Mouse (Mus musculus): Measurements from ENCODE around the gene Prss53. TPM values are rescaled to one million over a fixed set of nuclear protein-coding genes. Genes with fewer than 3 reads are reported as not detected.
"Not testable (repeated sequence)": the region's sequence is repeated elsewhere in the genome, so short reads cannot be mapped to it uniquely, and the experiment has no call there.

Gene Prss53
- total and polyA plus RNA-seq, 3 experiments = 0.38 to 0.76 TPM; not detected in 1

GRCm38 (mm10) chr7:127840886-127841285 lies 49.9 kb downstream of the Prss53 start:
- DNase-seq (ENCODE audit: low spot score) (no peak), ATAC-seq (ENCODE audit: extremely low read depth, insufficient number of reproducible peaks, low FRiP score, poor library complexity, severe bottlenecking) (no peak)
- H3K27me3 ChIP-seq (ENCODE audit: insufficient read depth, low read length) = peaks cover 3% of the 10 kb centered on the region; the same call in 1 of the 2 replicates
- peaks cover 23% of the 10 kb centered on the region for H3K4me1 ChIP-seq (ENCODE audit: insufficient read depth, low read depth, low read length)
- peaks cover 3% of the 10 kb centered on the region; the same call in 1 of the 2 replicates for H3K9me3 ChIP-seq (replicated peaks)
- H3K4me3 ChIP-seq (ENCODE audit: low read depth, low read length) = peak overlapping the region; percentile 85; the same call in 1 of the 2 replicates
- peaks cover 28% of the 10 kb centered on the region for H3K36me3 ChIP-seq (replicated peaks)
- TF ChIP-seq GATA1 (IDR thresholded peaks at IDR 0.05; ENCODE audit: borderline replicate concordance, low read length) = no peak
- TF ChIP-seq POLR2AphosphoS5 (IDR thresholded peaks at IDR 0.05; ENCODE audit: insufficient replicate concordance, low read depth, low read length) = no peak
- TF ChIP-seq GATA2 (IDR thresholded peaks at IDR 0.05; ENCODE audit: borderline replicate concordance, low read depth, low read length) = no peak
- no peak for TF ChIP-seq CTCF (IDR thresholded peaks at IDR 0.05; ENCODE audit: low read depth, low read length)
- no peak for TF ChIP-seq TAL1 (conservative IDR thresholded peaks at IDR 0.05; ENCODE audit: low read depth, low read length)

GRCm38 (mm10) chr7:127840031-127840430 lies 50.7 kb downstream of the Prss53 start:
- H3K4me1 ChIP-seq (ENCODE audit: insufficient read depth, low read depth, low read length) = peaks cover 23% of the 10 kb centered on the region
- not testable (repeated sequence) for H3K9me3 ChIP-seq (replicated peaks); ATAC-seq (ENCODE audit: extremely low read depth, insufficient number of reproducible peaks, low FRiP score, poor library complexity, severe bottlenecking); H3K27me3 ChIP-seq (ENCODE audit: insufficient read depth, low read length); H3K4me3 ChIP-seq (ENCODE audit: low read depth, low read length); DNase-seq (ENCODE audit: low spot score)
- peaks cover 21% of the 10 kb centered on the region for H3K36me3 ChIP-seq (replicated peaks)

- not testable (repeated sequence) for H3K27me3 ChIP-seq (ENCODE audit: insufficient read depth, low read length); ATAC-seq (ENCODE audit: extremely low read depth, insufficient number of reproducible peaks, low FRiP score, poor library complexity, severe bottlenecking); DNase-seq (ENCODE audit: low spot score); H3K36me3 ChIP-seq (replicated peaks); H3K4me3 ChIP-seq (ENCODE audit: low read depth, low read length); H3K9me3 ChIP-seq (replicated peaks)
- H3K4me1 ChIP-seq (ENCODE audit: insufficient read depth, low read depth, low read length) = peaks cover 18% of the 10 kb centered on the region
Observed at GRCm38 (mm10) chr7:127837878-127838277, 52.9 kb downstream of the Prss53 start.

DNA sequence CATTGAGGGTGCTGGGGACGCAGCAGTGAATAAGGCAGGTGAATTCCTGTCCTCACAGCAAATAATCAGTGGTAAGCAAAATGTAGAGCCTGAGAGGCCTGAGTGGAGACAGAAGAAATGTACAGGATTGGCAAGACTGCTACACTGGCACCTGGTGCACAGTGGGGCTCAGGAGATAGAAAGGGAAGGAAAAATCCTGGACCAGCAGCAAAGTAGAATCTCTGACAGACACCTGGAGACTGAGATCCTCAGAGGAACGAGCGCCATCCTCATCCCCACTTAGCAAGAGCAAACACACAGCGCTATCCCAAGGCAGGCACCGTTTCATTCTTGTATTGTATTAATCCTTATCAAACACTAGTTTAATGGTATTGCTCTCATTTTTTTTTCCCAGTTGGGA lies 53.3 kb downstream of the Prss53 start:
- H3K36me3 ChIP-seq (replicated peaks) = no peaks in the 10 kb centered on the region
- peaks cover 8% of the 10 kb centered on the region; the same call in 1 of the 2 replicates for H3K27me3 ChIP-seq (ENCODE audit: insufficient read depth, low read length)
- H3K9me3 ChIP-seq (replicated peaks) = peaks cover 3% of the 10 kb centered on the region; the same call in 1 of the 2 replicates
- TF ChIP-seq POLR2AphosphoS5 (IDR thresholded peaks at IDR 0.05; ENCODE audit: insufficient replicate concordance, low read depth, low read length) (no peak), CTCF (IDR thresholded peaks at IDR 0.05; ENCODE audit: low read depth, low read length) (no peak), GATA1 (IDR thresholded peaks at IDR 0.05; ENCODE audit: borderline replicate concordance, low read length) (no peak), GATA2 (IDR thresholded peaks at IDR 0.05; ENCODE audit: borderline replicate concordance, low read depth, low read length) (no peak), TAL1 (conservative IDR thresholded peaks at IDR 0.05; ENCODE audit: low read depth, low read length) (no peak)
- no peak overlapping the region for H3K4me3 ChIP-seq (ENCODE audit: low read depth, low read length)
- DNase-seq (ENCODE audit: low spot score) (no peak), ATAC-seq (ENCODE audit: extremely low read depth, insufficient number of reproducible peaks, low FRiP score, poor library complexity, severe bottlenecking) (no peak)
- H3K4me1 ChIP-seq (ENCODE audit: insufficient read depth, low read depth, low read length) = peaks cover 15% of the 10 kb centered on the region

Other genes starting within 250 kb of the Prss53 start
Only the 20 nearest of the 24 such genes appear.
- not detected in 2 replicates for gene Ctf2, start 158.8 kb downstream of the Prss53 start, total RNA-seq (2014; fragmentation: Nextera tagmentation)
- 0.16 TPM in 1 of 2 replicates, not detected in the other for gene Ctf2, start 158.8 kb downstream of the Prss53 start, total RNA-seq (2017)
- not detected in 2 replicates for gene Ctf2, start 158.8 kb downstream of the Prss53 start, polyA plus RNA-seq (2012)
- gene Fbxl19, start 146.4 kb downstream of the Prss53 start, total RNA-seq (2014; fragmentation: Nextera tagmentation) = 6.4 and 6.9 TPM in 2 replicates
- 15.1 and 18.8 TPM in 2 replicates for gene Fbxl19, start 146.4 kb downstream of the Prss53 start, total RNA-seq (2017)
- gene Fbxl19, start 146.4 kb downstream of the Prss53 start, polyA plus RNA-seq (2012) = 54.4 and 58.5 TPM in 2 replicates
- gene Orai3, start 121.2 kb downstream of the Prss53 start, total RNA-seq (2014; fragmentation: Nextera tagmentation) = 27.4 and 27.7 TPM in 2 replicates
- 47.1 and 53.8 TPM in 2 replicates for gene Orai3, start 121.2 kb downstream of the Prss53 start, total RNA-seq (2017)
- 30.2 and 43.1 TPM in 2 replicates for gene Orai3, start 121.2 kb downstream of the Prss53 start, polyA plus RNA-seq (2012)
- 104 and 115 TPM in 2 replicates for gene Setd1a, start 114.3 kb downstream of the Prss53 start, total RNA-seq (2014; fragmentation: Nextera tagmentation)
- gene Setd1a, start 114.3 kb downstream of the Prss53 start, total RNA-seq (2017) = 9.1 and 10.0 TPM in 2 replicates
- gene Setd1a, start 114.3 kb downstream of the Prss53 start, polyA plus RNA-seq (2012) = 103 and 118 TPM in 2 replicates
- gene Gm49388, start 105.4 kb downstream of the Prss53 start, total RNA-seq (2014; fragmentation: Nextera tagmentation) = 4.7 and 8.4 TPM in 2 replicates
- 0.23 TPM in 1 of 2 replicates, not detected in the other for gene Gm49388, start 105.4 kb downstream of the Prss53 start, total RNA-seq (2017)
- 0.12 and 1.1 TPM in 2 replicates for gene Gm49388, start 105.4 kb downstream of the Prss53 start, polyA plus RNA-seq (2012)
- 11.2 and 17.2 TPM in 2 replicates for gene Hsd3b7, start 90.4 kb downstream of the Prss53 start, total RNA-seq (2014; fragmentation: Nextera tagmentation)
- gene Hsd3b7, start 90.4 kb downstream of the Prss53 start, total RNA-seq (2017) = 42.3 and 52.1 TPM in 2 replicates
- 10.6 and 19.7 TPM in 2 replicates for gene Hsd3b7, start 90.4 kb downstream of the Prss53 start, polyA plus RNA-seq (2012)
- 26.9 and 36.0 TPM in 2 replicates for gene Stx4a, start 66.7 kb downstream of the Prss53 start, total RNA-seq (2014; fragmentation: Nextera tagmentation)
- 46.1 and 55.7 TPM in 2 replicates for gene Stx4a, start 66.7 kb downstream of the Prss53 start, total RNA-seq (2017)
- gene Stx4a, start 66.7 kb downstream of the Prss53 start, polyA plus RNA-seq (2012) = 64.9 and 69.9 TPM in 2 replicates
- 0.15 and 0.24 TPM in 2 replicates for gene Stx1b, start 66.4 kb downstream of the Prss53 start, total RNA-seq (2014; fragmentation: Nextera tagmentation)
- 0.06 and 0.16 TPM in 2 replicates for gene Stx1b, start 66.4 kb downstream of the Prss53 start, total RNA-seq (2017)
- gene Stx1b, start 66.4 kb downstream of the Prss53 start, polyA plus RNA-seq (2012) = 0.02 and 0.10 TPM in 2 replicates
- 46.8 and 58.5 TPM in 2 replicates for gene Zfp646, start 14.7 kb downstream of the Prss53 start, total RNA-seq (2014; fragmentation: Nextera tagmentation)
- gene Zfp646, start 14.7 kb downstream of the Prss53 start, total RNA-seq (2017) = 42.1 and 45.0 TPM in 2 replicates
- 27.9 and 36.7 TPM in 2 replicates for gene Zfp646, start 14.7 kb downstream of the Prss53 start, polyA plus RNA-seq (2012)
- 9.2 and 14.9 TPM in 2 replicates for gene Zfp668, start 14.1 kb downstream of the Prss53 start, total RNA-seq (2014; fragmentation: Nextera tagmentation)
- 4.2 and 5.7 TPM in 2 replicates for gene Zfp668, start 14.1 kb downstream of the Prss53 start, total RNA-seq (2017)
- gene Zfp668, start 14.1 kb downstream of the Prss53 start, polyA plus RNA-seq (2012) = 33.9 and 39.5 TPM in 2 replicates
- gene Gm21974, start 4.5 kb upstream of the Prss53 start, total RNA-seq (2014; fragmentation: Nextera tagmentation) = not detected in 2 replicates
- not detected in 2 replicates for gene Gm21974, start 4.5 kb upstream of the Prss53 start, total RNA-seq (2017)
- gene Gm21974, start 4.5 kb upstream of the Prss53 start, polyA plus RNA-seq (2012) = not detected in 2 replicates
- gene Vkorc1, start 4.6 kb upstream of the Prss53 start, total RNA-seq (2014; fragmentation: Nextera tagmentation) = 53.0 and 68.8 TPM in 2 replicates
- 8.9 and 11.0 TPM in 2 replicates for gene Vkorc1, start 4.6 kb upstream of the Prss53 start, total RNA-seq (2017)
- gene Vkorc1, start 4.6 kb upstream of the Prss53 start, polyA plus RNA-seq (2012) = 12.6 and 16.7 TPM in 2 replicates
- 73.4 and 80.0 TPM in 2 replicates for gene Bckdk, start 13.1 kb upstream of the Prss53 start, total RNA-seq (2014; fragmentation: Nextera tagmentation)
- 40.4 and 49.2 TPM in 2 replicates for gene Bckdk, start 13.1 kb upstream of the Prss53 start, total RNA-seq (2017)
- 114 and 134 TPM in 2 replicates for gene Bckdk, start 13.1 kb upstream of the Prss53 start, polyA plus RNA-seq (2012)
- 39.0 and 45.1 TPM in 2 replicates for gene Kat8, start 21.5 kb upstream of the Prss53 start, total RNA-seq (2014; fragmentation: Nextera tagmentation)
- gene Kat8, start 21.5 kb upstream of the Prss53 start, total RNA-seq (2017) = 44.0 and 44.5 TPM in 2 replicates
- 6.8 and 7.4 TPM in 2 replicates for gene Kat8, start 21.5 kb upstream of the Prss53 start, polyA plus RNA-seq (2012)
- gene Prss8, start 39.1 kb upstream of the Prss53 start, total RNA-seq (2014; fragmentation: Nextera tagmentation) = not detected in 2 replicates
- 0.05 TPM in 1 of 2 replicates, not detected in the other for gene Prss8, start 39.1 kb upstream of the Prss53 start, total RNA-seq (2017)
- gene Prss8, start 39.1 kb upstream of the Prss53 start, polyA plus RNA-seq (2012) = not detected in 2 replicates
- 4.0 and 5.4 TPM in 2 replicates for gene Prss36, start 55.8 kb upstream of the Prss53 start, total RNA-seq (2014; fragmentation: Nextera tagmentation)
- gene Prss36, start 55.8 kb upstream of the Prss53 start, total RNA-seq (2017) = 0.76 and 4.9 TPM in 2 replicates
- gene Prss36, start 55.8 kb upstream of the Prss53 start, polyA plus RNA-seq (2012) = 8.5 and 8.9 TPM in 2 replicates
- 211 and 218 TPM in 2 replicates for gene Fus, start 76.5 kb upstream of the Prss53 start, total RNA-seq (2014; fragmentation: Nextera tagmentation)
- 34.6 and 45.5 TPM in 2 replicates for gene Fus, start 76.5 kb upstream of the Prss53 start, total RNA-seq (2017)
- 568 and 604 TPM in 2 replicates for gene Fus, start 76.5 kb upstream of the Prss53 start, polyA plus RNA-seq (2012)
- 2.0 and 2.4 TPM in 2 replicates for gene Pycard, start 102.9 kb upstream of the Prss53 start, total RNA-seq (2014; fragmentation: Nextera tagmentation)
- 3.3 and 3.5 TPM in 2 replicates for gene Pycard, start 102.9 kb upstream of the Prss53 start, total RNA-seq (2017)
- 1.2 and 1.3 TPM in 2 replicates for gene Pycard, start 102.9 kb upstream of the Prss53 start, polyA plus RNA-seq (2012)
- not detected in 2 replicates for gene Trim72, start 113.0 kb upstream of the Prss53 start, total RNA-seq (2014; fragmentation: Nextera tagmentation)
- gene Trim72, start 113.0 kb upstream of the Prss53 start, total RNA-seq (2017) = 0.06 and 0.16 TPM in 2 replicates
- gene Trim72, start 113.0 kb upstream of the Prss53 start, polyA plus RNA-seq (2012) = 0.03 and 0.04 TPM in 2 replicates
- 0.30 TPM in 1 of 2 replicates, not detected in the other for gene Itgam, start 171.7 kb upstream of the Prss53 start, total RNA-seq (2014; fragmentation: Nextera tagmentation)
- 0.22 and 0.29 TPM in 2 replicates for gene Itgam, start 171.7 kb upstream of the Prss53 start, total RNA-seq (2017)
- gene Itgam, start 171.7 kb upstream of the Prss53 start, polyA plus RNA-seq (2012) = 0.02 and 0.07 TPM in 2 replicates